In genomic region chr1:52660278-52660677, GRCm38 (mm10) we compare ENCODE assay signal across 23 mouse cellular contexts.
"Had no signal": no experiment of that assay in that cellular context is flagged by ENCODE, and none has a peak within 500 bp of the region (broad histone marks: within the 10 kb centered on the region; RNA-seq: fewer than 3 reads in every experiment).

No protein-coding gene starts in this region.

- H3K9ac ChIP-seq: forebrain, postnatal 0 days; heart, embryonic 13.5 days; heart, embryonic 15.5 days; hindbrain, embryonic 13.5 days; hindbrain, embryonic 15.5 days; liver, embryonic 13.5 days; liver, embryonic 15.5 days; liver, postnatal 0 days had no signal

- ATAC-seq: forebrain, postnatal 0 days; hindbrain, postnatal 0 days; intestine, embryonic 16.5 days; liver, postnatal 0 days had no signal

- H3K4me3 ChIP-seq: heart, adult 2 months; heart, embryonic 13.5 days; heart, embryonic 15.5 days; hindbrain, embryonic 13.5 days; hindbrain, embryonic 15.5 days; liver, embryonic 13.5 days; liver, embryonic 15.5 days had no signal

- H3K27me3 ChIP-seq: heart, embryonic 13.5 days; heart, embryonic 15.5 days; hindbrain, embryonic 13.5 days; hindbrain, embryonic 15.5 days; liver, embryonic 13.5 days; liver, embryonic 15.5 days had no signal

- H3K9me3 ChIP-seq: heart, embryonic 13.5 days; heart, embryonic 15.5 days; hindbrain, embryonic 13.5 days; hindbrain, embryonic 15.5 days; liver, embryonic 13.5 days; liver, embryonic 15.5 days had no signal

- H3K36me3 ChIP-seq: liver, embryonic 13.5 days; liver, embryonic 15.5 days had no signal

- DNase-seq: forebrain, postnatal 0 days; gastrocnemius, postnatal 14 days; gastrocnemius, postnatal 36 days; heart, adult 2 months; heart, postnatal 14 days; heart, postnatal 36 days; kidney, adult 8-10 months; kidney, postnatal 25 days; layer of hippocampus, adult 9-11 months; layer of hippocampus, postnatal 36 days; left cerebral cortex, postnatal 4 days; liver; liver, embryonic 13.5 days; liver, postnatal 0 days had no signal

- H3K4me1 ChIP-seq: heart, embryonic 13.5 days; heart, embryonic 15.5 days; hindbrain, embryonic 13.5 days; hindbrain, embryonic 15.5 days; liver, embryonic 13.5 days; liver, embryonic 15.5 days had no signal

- H3K27ac ChIP-seq: heart, adult 2 months; heart, embryonic 13.5 days; heart, embryonic 15.5 days; hindbrain, embryonic 13.5 days; hindbrain, embryonic 15.5 days; hindbrain, postnatal 0 days; liver, embryonic 13.5 days; liver, embryonic 15.5 days had no signal

- H3K4me2 ChIP-seq: heart, embryonic 11.5 days; heart, embryonic 13.5 days; heart, embryonic 15.5 days; hindbrain, embryonic 13.5 days; hindbrain, embryonic 15.5 days; liver, embryonic 11.5 days; liver, embryonic 13.5 days; liver, embryonic 15.5 days had no signal
